Mouse (Mus musculus) neural tube, embryonic 10.5 days (tissue): ENCODE data around the gene Acy3.
A peak's percentile ranks its signal among the peaks of the same experiment; 100 is the strongest.
"Not testable (repeated sequence)": the region's sequence is repeated elsewhere in the genome, so short reads cannot be mapped to it uniquely, and the experiment has no call there.

Experiments
- DNase-seq: peaks from one replicate; pipeline ENCODE4 v3.0.0-alpha.2; 2017; ENCODE audit warnings: low spot score; ENCODE audit errors: extremely low spot score

Acy3 gene

GRCm38 (mm10) chr19:3974608-3975007, 11.8 kb upstream of the Acy3 start:
- not testable (repeated sequence) for DNase-seq

- no peak for DNase-seq
These were observed 10.5 kb upstream of the Acy3 start for GRCm38 (mm10) chr19:3975866-3976265.

DNA sequence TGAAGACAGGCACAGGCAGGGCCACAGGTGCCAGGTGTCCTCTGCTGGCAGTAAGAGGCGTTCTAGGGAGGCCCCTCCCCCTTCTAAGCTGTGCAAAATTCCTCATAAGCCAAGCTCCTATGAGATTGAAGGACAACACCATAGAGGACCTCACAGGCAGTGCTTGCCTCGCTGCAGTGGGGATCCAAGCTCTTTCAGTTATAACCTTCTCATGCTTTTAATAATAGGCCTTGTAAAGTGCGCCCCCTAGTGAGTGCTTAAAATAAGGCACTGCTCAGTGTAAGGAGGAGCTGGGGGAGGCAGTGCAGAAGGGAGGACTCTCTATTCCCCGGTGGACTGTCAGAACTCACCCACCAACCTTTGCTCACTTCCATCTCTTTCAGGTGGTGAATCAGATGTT, 6.1 kb upstream of the Acy3 start:
- peak; percentile 73 for DNase-seq

- no peak for DNase-seq
These were observed 5.5 kb upstream of the Acy3 start for GRCm38 (mm10) chr19:3980917-3981316.

DNA sequence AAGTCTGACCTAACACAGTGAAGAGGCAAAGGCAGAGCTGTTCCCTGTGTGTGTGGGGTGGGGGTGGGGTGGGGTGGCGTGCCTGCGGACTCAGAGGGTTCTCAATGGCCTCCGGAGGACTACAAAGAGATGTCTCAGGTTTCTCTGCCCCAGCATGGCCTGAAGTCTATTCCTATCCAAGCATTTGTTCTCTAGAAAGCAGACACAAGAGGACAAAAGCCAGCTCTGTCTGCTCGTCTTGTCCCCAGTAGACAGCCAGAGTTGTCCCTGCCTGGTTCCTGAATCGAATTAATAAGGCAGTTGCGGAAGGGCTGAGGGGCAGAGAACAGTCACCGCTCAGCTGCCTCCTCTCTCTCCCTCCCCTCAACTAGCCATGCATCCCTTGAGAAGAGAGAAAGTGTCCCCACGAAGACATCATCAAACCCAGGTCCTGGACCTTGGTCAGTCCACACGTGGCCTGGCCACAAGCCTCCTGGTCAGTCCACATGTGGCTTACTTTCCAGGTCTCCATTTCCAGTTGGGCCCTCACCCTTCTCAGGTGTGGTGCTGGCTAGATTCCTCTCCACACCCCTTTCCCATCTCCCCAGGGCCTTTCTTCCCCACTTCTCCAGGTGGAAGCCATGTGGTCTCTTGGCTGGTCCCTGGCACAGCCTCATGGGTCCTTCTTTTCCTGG, 2.7 kb upstream of the Acy3 start:
- DNase-seq, result no peak

GRCm38 (mm10) chr19:3985261-3985681, 1.1 kb upstream of the Acy3 start:
- no peak for DNase-seq

- DNase-seq, result no peak
These were observed 1.7 kb downstream of the Acy3 start for GRCm38 (mm10) chr19:3988066-3988465.

- no peak for DNase-seq
These were observed 2.4 kb downstream of the Acy3 start for GRCm38 (mm10) chr19:3988750-3989149.

DNA sequence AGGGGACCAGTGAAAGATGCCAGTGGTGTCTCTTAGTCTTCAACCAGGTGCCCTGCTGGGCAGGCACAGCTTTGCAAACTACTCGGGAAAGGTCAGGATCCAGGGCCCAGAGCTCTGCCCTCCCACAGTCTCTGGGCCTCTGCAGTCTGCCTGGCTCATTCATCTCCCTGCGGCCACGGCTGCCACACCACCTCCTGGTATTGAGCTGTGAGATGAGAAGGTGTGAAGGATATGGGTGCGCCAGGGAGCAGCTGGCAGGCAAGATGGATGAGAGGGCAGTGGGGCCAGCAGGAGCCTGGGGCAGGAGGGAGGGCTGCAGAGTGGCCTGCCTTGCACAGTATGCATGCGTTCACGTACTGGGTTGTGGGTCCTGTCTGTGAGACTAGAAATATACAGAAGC, 4.4 kb downstream of the Acy3 start:
- DNase-seq, result peak; percentile 26

DNA sequence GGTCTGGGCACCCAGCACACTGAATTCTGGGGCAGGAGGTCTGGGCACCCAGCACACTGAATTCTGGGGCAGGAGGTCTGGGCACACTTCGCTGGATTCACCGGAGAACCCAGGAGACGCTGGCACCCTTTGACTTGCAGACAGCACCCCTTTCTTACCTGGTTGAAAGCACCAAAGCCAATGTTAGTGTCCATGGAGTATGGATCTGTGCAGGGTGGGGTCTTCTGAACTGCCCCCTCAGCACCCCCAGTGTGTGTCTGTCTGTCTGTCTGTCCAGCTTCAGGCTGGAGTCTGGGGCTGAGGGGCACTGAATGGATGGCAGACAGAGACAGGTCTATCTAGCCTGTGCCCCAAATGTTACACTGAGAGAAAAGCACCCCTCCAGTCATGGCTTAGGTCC, 5.2 kb downstream of the Acy3 start:
- DNase-seq, result no peak

DNA sequence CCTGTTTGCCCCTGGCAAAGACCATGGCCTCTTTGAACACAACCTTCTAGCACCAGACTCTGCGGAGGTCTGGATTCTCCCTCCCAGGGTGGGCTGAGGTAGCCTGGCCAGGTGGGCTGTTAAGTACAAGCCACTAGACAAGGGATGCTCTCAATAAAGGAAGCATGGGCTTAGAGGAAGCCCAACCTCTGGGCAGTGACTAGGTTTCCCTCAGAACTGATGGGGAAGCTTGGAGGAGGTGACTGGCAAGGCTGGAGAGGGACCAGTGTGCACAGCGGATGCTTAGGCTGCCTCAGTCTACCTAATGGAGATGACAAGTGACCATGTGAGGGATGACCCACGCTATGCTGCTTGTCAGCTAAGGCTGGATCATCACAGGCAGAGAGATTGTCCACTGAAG, 5.6 kb downstream of the Acy3 start:
- no peak for DNase-seq

DNA sequence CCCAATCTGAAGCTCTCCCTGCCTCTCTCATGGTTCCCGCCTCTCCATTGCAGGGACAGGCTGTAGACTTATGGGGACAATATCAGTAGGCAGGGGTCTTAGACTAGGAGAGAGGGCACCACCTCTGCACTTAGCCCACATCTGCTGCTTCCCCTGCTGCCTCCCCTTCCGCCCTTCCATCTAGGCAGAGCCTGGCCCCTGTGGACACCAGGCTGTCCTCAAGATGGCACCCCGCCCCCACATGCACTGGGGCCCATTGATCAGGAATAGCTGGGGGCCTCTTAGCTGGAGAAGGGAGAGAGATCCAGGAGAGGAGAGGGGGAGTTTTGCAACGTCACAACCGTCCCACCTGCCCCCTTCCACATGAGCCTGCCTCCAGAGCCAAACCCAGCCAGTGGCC, 6.0 kb downstream of the Acy3 start, which contains the start of gene Tbx10:
Gene Tbx10, plus strand, starts transcription at position 337 of the 400 bp plus-strand sequence.
- DNase-seq, result no peak

DNA sequence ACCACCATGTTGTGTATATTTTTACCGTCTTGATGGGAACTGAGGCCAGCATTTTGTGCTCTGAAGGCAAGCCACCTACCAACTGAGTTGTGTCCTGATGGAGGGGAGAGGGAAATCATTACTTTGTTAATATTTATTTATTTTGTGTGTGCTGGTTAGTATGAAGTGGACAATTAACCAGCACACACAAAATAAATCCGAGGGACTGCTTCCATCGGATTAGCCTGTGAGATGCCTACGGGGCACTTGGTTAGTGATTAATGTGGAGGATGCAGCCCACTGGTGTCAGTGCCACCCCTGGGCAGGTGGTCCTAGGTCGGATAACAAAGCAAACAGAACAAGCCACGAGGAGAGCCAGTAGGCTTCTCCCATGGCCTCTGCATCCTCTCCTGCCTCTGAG, 8.6 kb downstream of the Acy3 start:
- DNase-seq, result no peak

- DNase-seq, result no peak
These were observed 9.1 kb downstream of the Acy3 start for GRCm38 (mm10) chr19:3995505-3995904.

DNA sequence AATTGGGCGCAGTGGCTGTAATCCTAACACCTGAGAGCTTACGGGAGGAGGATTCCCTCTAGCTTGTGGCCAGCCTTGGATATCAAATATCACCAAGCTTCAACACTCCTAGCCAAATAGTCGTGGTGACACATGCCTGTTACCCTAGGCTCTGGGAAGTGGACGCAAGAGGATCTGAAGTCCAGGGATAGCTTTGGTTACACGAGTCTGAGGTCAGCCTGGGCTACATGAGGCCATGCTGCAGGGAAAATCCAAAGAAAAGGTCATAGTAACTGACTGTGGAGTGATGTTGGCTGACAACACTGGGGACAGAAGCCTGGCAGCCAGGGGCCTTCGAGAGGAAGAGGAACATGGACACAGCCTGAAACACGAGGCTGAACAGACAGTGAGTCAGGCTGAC, 9.7 kb downstream of the Acy3 start:
- no peak for DNase-seq

- DNase-seq, result no peak
These were observed 10.4 kb downstream of the Acy3 start for GRCm38 (mm10) chr19:3996747-3997146.

GRCm38 (mm10) chr19:3997231-3997630, 10.9 kb downstream of the Acy3 start:
- no peak for DNase-seq

GRCm38 (mm10) chr19:3998335-3998734, 12.0 kb downstream of the Acy3 start:
- DNase-seq, result no peak

GRCm38 (mm10) chr19:3999121-3999730, 12.9 kb downstream of the Acy3 start:
- DNase-seq, result no peak

DNA sequence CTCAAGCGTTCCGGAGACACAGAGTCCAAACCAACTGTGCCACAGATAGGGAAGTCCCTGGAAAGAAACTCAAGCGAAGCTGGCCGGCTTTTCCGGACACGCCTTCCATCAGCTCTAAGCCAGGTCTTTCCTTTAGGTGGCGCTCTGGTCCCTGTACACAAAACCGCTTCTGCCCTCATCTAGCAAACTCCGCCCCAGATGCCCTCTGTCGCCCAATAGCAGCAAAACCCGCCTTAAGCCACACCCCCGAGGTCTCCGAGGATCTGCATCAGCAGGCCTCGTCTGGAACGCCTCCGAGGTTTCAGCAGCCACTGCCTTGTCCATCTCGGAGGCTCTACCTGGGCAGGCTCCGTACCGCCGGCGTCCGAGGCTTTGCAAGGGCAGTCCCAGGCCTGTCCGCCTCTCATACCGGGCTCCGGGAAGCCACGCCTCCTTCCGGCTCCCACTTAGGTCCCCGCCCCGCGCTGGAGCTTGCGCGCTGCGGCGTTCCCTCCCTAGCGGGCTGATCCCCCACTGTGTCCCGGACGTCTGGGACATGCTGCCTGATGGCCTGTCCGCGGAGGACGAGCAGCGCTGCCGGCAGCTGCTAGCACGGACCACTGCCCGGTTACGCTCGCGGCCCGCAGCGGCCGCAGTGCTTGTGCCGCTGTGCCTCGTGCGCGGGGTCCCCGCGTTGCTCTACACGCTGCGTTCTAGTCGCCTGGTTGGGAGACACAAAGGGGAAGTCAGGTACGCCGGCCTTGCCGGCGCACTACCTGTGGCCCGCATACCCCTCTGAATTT, 13.9 kb downstream of the Acy3 start, which contains the start of the genes Nudt8 and Gm49405:
Gene Nudt8, plus strand, starts transcription at position 462 of the 782 bp plus-strand sequence.
Gene Gm49405, plus strand, starts transcription at position 508 of the 782 bp plus-strand sequence.
- peak; percentile 95 for DNase-seq

DNA sequence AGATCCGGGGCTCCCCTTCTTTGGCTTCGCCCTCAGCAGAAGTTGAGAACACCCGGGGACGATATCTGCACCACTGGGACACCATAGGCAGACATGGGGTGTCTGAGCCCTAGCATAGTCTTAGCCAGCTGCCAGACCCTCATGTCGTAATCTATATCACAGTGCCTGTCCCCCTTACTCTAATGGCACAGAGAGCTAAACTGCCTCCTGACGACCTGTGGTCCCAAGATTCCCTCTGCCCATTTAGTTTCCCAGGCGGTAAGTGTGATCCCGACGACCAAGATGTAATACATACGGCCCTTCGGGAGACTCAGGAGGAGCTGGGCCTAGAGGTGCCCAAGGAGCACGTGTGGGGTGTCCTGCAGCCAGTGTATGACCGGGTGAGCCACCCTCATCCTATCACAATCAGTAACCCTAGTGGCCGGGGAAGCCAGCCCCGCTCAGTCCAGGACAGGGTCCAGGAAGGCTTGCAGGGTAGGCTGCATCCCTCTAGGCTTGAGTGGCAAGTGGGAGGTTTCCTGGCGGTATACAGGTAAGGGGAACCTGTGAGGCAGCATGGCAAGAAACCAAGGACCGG, 14.7 kb downstream of the Acy3 start:
- DNase-seq, result no peak

GRCm38 (mm10) chr19:4001752-4002151, 15.4 kb downstream of the Acy3 start:
- peak; percentile 16 for DNase-seq
